Mouse (Mus musculus) testis, adult 2 months (tissue): ENCODE measurements around the gene Cops7a. TPM values are rescaled to one million over a fixed set of nuclear protein-coding genes. Genes with fewer than 3 reads are reported as not detected.

Source experiments
- H3K27ac ChIP-seq: fragments of 200-500 bp; 2 replicates; pipeline ENCODE4 v1.5.1; 2012; ENCODE audit warnings: low read depth, low read length; ENCODE audit not compliant: control insufficient read depth, insufficient read depth
- H3K27me3 ChIP-seq: fragments of 200-500 bp; 2 replicates; pipeline ENCODE4 v1.6.1; 2012; ENCODE audit warnings: mild to moderate bottlenecking, low read length, moderate library complexity; ENCODE audit not compliant: control insufficient read depth, insufficient read depth
- H3K36me3 ChIP-seq: fragments of 200-500 bp; 2 replicates; pipeline ENCODE4 v1.6.1; 2012; ENCODE audit warnings: mild to moderate bottlenecking, low read length; ENCODE audit not compliant: control insufficient read depth, insufficient read depth
- H3K4me1 ChIP-seq: fragments of 200-500 bp; 2 replicates; pipeline ENCODE4 v1.6.1; 2012; ENCODE audit warnings: low read length; ENCODE audit not compliant: control insufficient read depth, insufficient read depth
- H3K4me3 ChIP-seq: fragments of 200-500 bp; 2 replicates; pipeline ENCODE4 v1.5.1; 2012; ENCODE audit warnings: low read depth, mild to moderate bottlenecking, low read length, moderate library complexity, mixed read lengths; ENCODE audit not compliant: control insufficient read depth
- CTCF ChIP-seq: fragments of 200-500 bp; IDR thresholded peaks from 2 replicates; pipeline ENCODE4 v1.5.1; 2012; ENCODE audit warnings: low read depth, mild to moderate bottlenecking, inconsistent platforms, low read length, moderate library complexity; ENCODE audit not compliant: control insufficient read depth, insufficient read depth, insufficient replicate concordance
- POLR2A ChIP-seq: fragments of 200-500 bp; IDR thresholded peaks from 2 replicates; pipeline ENCODE4 v1.6.1; 2012; ENCODE audit warnings: low read depth, mild to moderate bottlenecking, inconsistent platforms, low read length, moderate library complexity; ENCODE audit not compliant: control insufficient read depth
- polyA plus RNA-seq: library from polyadenylated mRNA; depleted of rRNA; stranded (reverse); fragments of >200 nt; gene quantifications from 2 replicates; pipeline ENCODE4 v1.2.3, GENCODE M21; 2012

Gene Cops7a
- polyA plus RNA-seq, 1 experiment = 387 TPM

GRCm38 (mm10) chr6:124999546-124999945 lies 34.2 kb upstream of the Cops7a start:
- no peak for TF ChIP-seq POLR2A
- no peak for TF ChIP-seq CTCF
- Histone ChIP-seq H3K4me3 (no peak overlapping the region), H3K27ac (no peak overlapping the region), H3K4me1 (peaks cover 22% of the 10 kb centered on the region), H3K27me3 (0 out of 2 replicates have a peak, but pooled peaks cover 2% of the 10 kb centered on the region), H3K36me3 (no peaks in the 10 kb centered on the region)

- no peak for TF ChIP-seq POLR2A
- no peak for TF ChIP-seq CTCF
- no peaks in the 10 kb centered on the region for H3K36me3 ChIP-seq
- H3K27ac ChIP-seq = no peak overlapping the region
- H3K27me3 ChIP-seq = 0 out of 2 replicates have a peak, but pooled peaks cover 2% of the 10 kb centered on the region
- H3K4me1 ChIP-seq = peaks cover 22% of the 10 kb centered on the region
- H3K4me3 ChIP-seq = no peak overlapping the region
Measured at GRCm38 (mm10) chr6:124999091-124999490, 33.8 kb upstream of the Cops7a start.

GRCm38 (mm10) chr6:124998066-124998465 lies 32.7 kb upstream of the Cops7a start:
- 0 out of 2 replicates have a peak, but pooled peaks cover 2% of the 10 kb centered on the region for H3K27me3 ChIP-seq
- TF ChIP-seq CTCF = no peak
- no peak for TF ChIP-seq POLR2A
- H3K27ac ChIP-seq = no peak overlapping the region
- H3K36me3 ChIP-seq = no peaks in the 10 kb centered on the region
- H3K4me3 ChIP-seq = no peak overlapping the region
- peaks cover 22% of the 10 kb centered on the region for H3K4me1 ChIP-seq

DNA sequence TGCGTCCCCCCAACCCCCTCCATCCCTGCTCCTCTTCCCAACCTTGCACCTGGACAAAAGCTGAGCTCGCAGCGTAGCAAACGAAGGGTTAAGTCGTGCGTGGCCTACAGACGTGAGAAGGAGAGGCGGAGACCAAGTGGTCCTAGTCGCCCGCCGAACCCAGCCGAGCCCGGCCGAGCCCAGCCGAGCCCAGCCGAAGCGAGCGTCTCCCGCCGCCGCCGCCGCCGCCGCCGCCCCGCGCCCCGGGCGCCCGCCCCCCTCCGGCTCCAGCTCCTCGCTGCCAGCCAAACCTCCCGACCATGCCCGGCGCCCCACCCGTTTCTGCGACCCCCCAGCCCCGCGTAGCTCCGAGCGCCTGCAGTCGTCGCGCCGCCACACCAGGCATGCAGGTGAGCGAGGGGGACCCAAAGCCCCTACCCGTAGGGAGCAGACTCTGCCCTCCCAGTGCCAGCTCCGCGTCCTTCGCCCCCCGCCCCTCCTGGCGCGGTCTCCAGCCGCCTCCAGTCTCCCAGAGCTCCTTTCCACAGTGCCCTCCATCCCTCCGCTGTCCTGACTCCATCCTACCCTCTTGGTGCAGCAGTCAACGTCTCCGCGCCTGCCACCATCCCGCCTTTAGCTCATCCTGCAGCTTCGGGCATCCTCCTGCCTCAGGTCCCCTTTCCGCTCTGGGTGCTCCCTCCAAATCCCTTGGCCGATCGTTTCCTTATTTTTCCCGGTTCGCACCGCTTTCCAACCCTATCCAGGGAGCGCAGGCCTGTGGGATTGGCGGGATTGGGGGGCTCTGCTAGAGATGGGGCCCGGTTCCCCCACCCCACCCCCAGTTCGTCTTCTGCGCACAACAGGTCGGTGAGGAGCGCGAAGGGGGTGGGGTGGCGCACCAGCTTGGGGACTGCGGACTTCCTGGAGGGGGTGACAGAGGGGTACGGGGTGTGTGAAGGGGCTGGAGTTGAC lies 31.5 kb upstream of the Cops7a start, which contains the start of gene Pianp:
TSS of gene Pianp (plus strand) at position 144 of the 951 bp plus-strand sequence.
- peak within 1 kb of the TSS; percentile 57 for H3K4me3 ChIP-seq
- no peak for TF ChIP-seq POLR2A
- no peak for TF ChIP-seq CTCF
- H3K27me3 ChIP-seq = 0 out of 2 replicates have a peak, but pooled peaks cover 2% of the 10 kb centered on the region
- H3K36me3 ChIP-seq = no peaks in the 10 kb centered on the region
- H3K4me1 ChIP-seq = peaks cover 22% of the 10 kb centered on the region
- H3K27ac ChIP-seq = no peak within 1 kb of the TSS

DNA sequence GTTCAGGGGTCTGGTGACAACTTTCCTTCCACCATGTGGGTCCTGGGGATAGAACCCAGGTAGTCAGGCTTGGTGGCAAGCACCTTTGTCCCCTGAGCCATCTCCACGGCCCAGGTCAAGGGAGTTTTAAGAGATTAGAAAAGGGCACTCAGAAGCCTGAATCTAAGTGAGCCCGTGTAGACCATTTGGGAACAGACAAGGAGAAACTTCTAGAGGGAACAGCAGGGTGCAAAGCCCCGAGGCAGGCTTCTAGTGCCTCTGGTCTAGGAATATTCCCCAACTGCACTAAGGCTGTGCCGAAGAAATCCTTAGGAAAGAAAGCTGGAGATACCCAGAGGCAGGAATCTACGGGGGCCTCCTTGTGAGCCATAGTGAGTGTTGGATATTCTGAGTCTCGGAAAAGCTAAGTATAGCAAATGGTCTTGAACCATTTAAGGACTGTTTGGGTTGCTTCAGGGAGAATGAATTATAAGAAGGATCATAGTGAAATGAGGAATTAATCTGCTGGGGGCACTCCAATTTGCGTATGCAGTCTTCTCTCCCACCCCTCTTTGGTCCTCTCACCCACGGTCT lies 30.6 kb upstream of the Cops7a start:
- peaks cover 22% of the 10 kb centered on the region for H3K4me1 ChIP-seq
- no peak overlapping the region for H3K4me3 ChIP-seq
- TF ChIP-seq CTCF (no peak), POLR2A (no peak)
- no peak overlapping the region for H3K27ac ChIP-seq
- no peaks in the 10 kb centered on the region for H3K36me3 ChIP-seq
- 0 out of 2 replicates have a peak, but pooled peaks cover 2% of the 10 kb centered on the region for H3K27me3 ChIP-seq

DNA sequence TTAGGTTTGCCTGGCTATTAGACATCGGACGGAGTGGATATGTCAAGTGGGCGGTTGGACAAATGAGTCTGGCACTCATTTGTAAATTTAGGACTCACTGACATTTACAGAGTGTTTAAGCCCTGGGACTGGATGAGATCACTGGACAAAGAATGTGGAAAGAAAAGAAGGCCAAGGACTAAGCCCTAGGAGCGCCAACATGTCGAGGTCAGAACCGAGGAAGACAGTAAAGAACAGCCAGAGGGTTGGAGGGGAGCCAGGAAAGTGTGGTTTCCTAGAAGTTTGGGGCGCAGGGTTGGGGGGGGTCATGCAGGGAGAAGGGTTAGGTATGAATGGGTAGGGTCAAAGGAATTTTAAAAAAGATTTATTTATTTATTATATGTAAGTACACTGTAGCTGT lies 29.9 kb upstream of the Cops7a start:
- peaks cover 22% of the 10 kb centered on the region for H3K4me1 ChIP-seq
- TF ChIP-seq POLR2A (no peak), CTCF (no peak)
- H3K27ac ChIP-seq = no peak overlapping the region
- 0 out of 2 replicates have a peak, but pooled peaks cover 2% of the 10 kb centered on the region for H3K27me3 ChIP-seq
- no peak overlapping the region for H3K4me3 ChIP-seq
- no peaks in the 10 kb centered on the region for H3K36me3 ChIP-seq

DNA sequence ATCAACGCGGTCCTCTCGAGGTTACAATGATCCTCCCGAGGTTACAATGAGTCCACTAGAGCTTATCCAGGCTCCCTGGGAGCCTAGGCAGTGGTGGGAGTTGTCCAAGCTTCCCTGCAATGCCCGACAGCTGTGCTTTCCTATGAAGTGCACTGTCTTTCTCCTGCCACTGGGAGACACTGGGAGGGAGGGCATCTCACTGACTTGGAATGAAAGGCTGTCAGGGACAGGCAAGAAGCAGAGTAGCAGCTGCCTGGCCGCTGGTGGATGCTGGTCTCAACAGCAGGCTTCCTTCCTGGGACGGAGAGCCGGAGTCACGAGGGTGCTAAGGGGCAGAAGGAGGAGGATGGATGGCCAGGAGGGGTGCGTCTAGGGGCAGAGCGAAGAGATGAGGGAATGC lies 28.5 kb upstream of the Cops7a start:
- H3K36me3 ChIP-seq = no peaks in the 10 kb centered on the region
- no peak overlapping the region for H3K4me3 ChIP-seq
- 0 out of 2 replicates have a peak, but pooled peaks cover 2% of the 10 kb centered on the region for H3K27me3 ChIP-seq
- peaks cover 17% of the 10 kb centered on the region for H3K4me1 ChIP-seq
- TF ChIP-seq POLR2A (no peak), CTCF (peak; percentile 18; the same call in 1 of the 2 replicates)
- no peak overlapping the region for H3K27ac ChIP-seq
